Mouse (Mus musculus) adrenal gland (tissue): ENCODE measurements around the gene 4930402H24Rik.

ENCODE experiments used
- intact Hi-C: fragments of 180-260 bp; cut with DNase I; formaldehyde crosslinking; loops from one replicate; pipeline ENCODE4 v1.15.1; 2025
- long read RNA-seq, 2 experiments: library from polyadenylated mRNA; unstranded; transcript quantifications; one replicate each; pipeline ENCODE4 v2.0.0; 2020; ENCODE audit warnings: borderline replicate concordance in 1 of 2; ENCODE audit not compliant: insufficient replicate concordance in 1 of 2

Gene 4930402H24Rik
- long read RNA-seq, experiment 1, partial matches to known transcripts: 0 of 12 reads
- long read RNA-seq, experiment 1, other reads (novel, unspliced or antisense): 11 of 12 reads
- long read RNA-seq, experiment 2, partial matches to known transcripts: 2 of 9 reads
- long read RNA-seq, experiment 2, other reads (novel, unspliced or antisense): 6 of 9 reads

GRCm38 (mm10) chr2:130905751-130906583, at the start of gene 4930402H24Rik, which contains the start of gene Atrn:
Gene 4930402H24Rik (minus strand): TSS chr2:130906406.
Gene Atrn (plus strand): TSS chr2:130906495.
- intact Hi-C loops: loop anchor here (5.0 kb wide), 1 partner anchor 46 kb away; no protein-coding TSS in a partner anchor

- intact Hi-C loops: loop anchor here (2.0 to 5.0 kb wide), 2 partner anchors 43 to 132 kb away; partner anchors contain the start of genes 4930402H24Rik and Atrn
Measured at GRCm38 (mm10) chr2:130950548-130950947, 44.3 kb upstream of the 4930402H24Rik start.

GRCm38 (mm10) chr2:130949781-130950180, 43.6 kb upstream of the 4930402H24Rik start:
- intact Hi-C loops: loop anchor here (2.0 to 5.0 kb wide), 2 partner anchors 42 to 131 kb away; partner anchors contain the start of genes 4930402H24Rik and Atrn

GRCm38 (mm10) chr2:130932865-130933264, 26.7 kb upstream of the 4930402H24Rik start:
- intact Hi-C loops: no loop called here

GRCm38 (mm10) chr2:130929994-130930393, 23.8 kb upstream of the 4930402H24Rik start:
- intact Hi-C loops: no loop called here

- intact Hi-C loops: no loop called here
Measured at GRCm38 (mm10) chr2:130928530-130928929, 22.3 kb upstream of the 4930402H24Rik start.

GRCm38 (mm10) chr2:130928031-130928430, 21.8 kb upstream of the 4930402H24Rik start:
- intact Hi-C loops: no loop called here

GRCm38 (mm10) chr2:130924950-130925349, 18.7 kb upstream of the 4930402H24Rik start:
- intact Hi-C loops: no loop called here

GRCm38 (mm10) chr2:130919062-130919593, 12.9 kb upstream of the 4930402H24Rik start:
- intact Hi-C loops: no loop called here

- intact Hi-C loops: no loop called here
Measured at GRCm38 (mm10) chr2:130917686-130918085, 11.5 kb upstream of the 4930402H24Rik start.

GRCm38 (mm10) chr2:130916521-130917147, 10.4 kb upstream of the 4930402H24Rik start:
- intact Hi-C loops: no loop called here

GRCm38 (mm10) chr2:130914873-130915272, 8.7 kb upstream of the 4930402H24Rik start:
- intact Hi-C loops: no loop called here

GRCm38 (mm10) chr2:130911691-130912090, 5.5 kb upstream of the 4930402H24Rik start:
- intact Hi-C loops: no loop called here

GRCm38 (mm10) chr2:130906584-130907315, 544 bp upstream of the 4930402H24Rik start:
- intact Hi-C loops: loop anchor here (5.0 kb wide), 1 partner anchor 46 kb away; no protein-coding TSS in a partner anchor

GRCm38 (mm10) chr2:130898783-130899182, 7.4 kb downstream of the 4930402H24Rik start:
- intact Hi-C loops: no loop called here

- intact Hi-C loops: no loop called here
Measured at GRCm38 (mm10) chr2:130897856-130898255, 8.3 kb downstream of the 4930402H24Rik start.

GRCm38 (mm10) chr2:130896944-130897343, 9.3 kb downstream of the 4930402H24Rik start:
- intact Hi-C loops: no loop called here

- intact Hi-C loops: no loop called here
Measured at GRCm38 (mm10) chr2:130887456-130887855, 18.8 kb downstream of the 4930402H24Rik start.

GRCm38 (mm10) chr2:130886983-130887382, 19.2 kb downstream of the 4930402H24Rik start:
- intact Hi-C loops: no loop called here

- intact Hi-C loops: no loop called here
Measured at GRCm38 (mm10) chr2:130877376-130877775, 28.8 kb downstream of the 4930402H24Rik start.

GRCm38 (mm10) chr2:130870916-130871315, 35.3 kb downstream of the 4930402H24Rik start:
- intact Hi-C loops: no loop called here
